Comparison of ENCODE assay signal across 20 mouse cellular contexts in genomic region chr7:132333078-132333477, GRCm38 (mm10). TPM values are rescaled to one million over a fixed set of nuclear protein-coding genes. Genes with fewer than 3 reads are reported as not detected.
A peak's percentile ranks its signal among the peaks of the same experiment; 100 is the strongest.
DNase-seq lines count a peak whose midpoint lies in the region; ATAC-seq and TF ChIP-seq lines count a peak whose summit lies in the region.
"Had no signal": no experiment of that assay in that cellular context is flagged by ENCODE, and none has a peak within 500 bp of the region (broad histone marks: within the 10 kb centered on the region; RNA-seq: fewer than 3 reads in every experiment).

No protein-coding gene starts in this region.

- H3K4me1 ChIP-seq in hindbrain, embryonic 10.5 days (replicated peaks), result peaks cover 53% of the 10 kb centered on the region
- peaks cover 8% of the 10 kb centered on the region for H3K4me1 ChIP-seq in hindbrain, embryonic 11.5 days (replicated peaks; ENCODE audit: control insufficient read depth, insufficient read depth, low read length)
- H3K4me1 ChIP-seq in bone marrow, adult 2 months (ENCODE audit: control insufficient read depth, insufficient read depth, low read length), result peaks cover 7% of the 10 kb centered on the region
- peaks cover 41% of the 10 kb centered on the region for H3K4me1 ChIP-seq in limb, embryonic 10.5 days
- peaks cover 9% of the 10 kb centered on the region for H3K4me1 ChIP-seq in intestine, embryonic 15.5 days (replicated peaks)

- ATAC-seq in hindbrain, embryonic 11.5 days (ENCODE audit: low FRiP score), result no peak
- no peak for ATAC-seq in intestine, embryonic 15.5 days
- ATAC-seq: activated CD4-positive, CD25-positive, alpha-beta regulatory T cell, adult 4 months; forebrain, embryonic 15.5 days; intestine, postnatal 0 days; Patski had no signal

- H3K9me3 ChIP-seq in hindbrain, embryonic 10.5 days, result no peaks in the 10 kb centered on the region
- H3K9me3 ChIP-seq in hindbrain, embryonic 11.5 days (ENCODE audit: control insufficient read depth, low read length), result no peaks in the 10 kb centered on the region
- H3K9me3 ChIP-seq in limb, embryonic 10.5 days (replicated peaks), result no peaks in the 10 kb centered on the region
- H3K9me3 ChIP-seq in intestine, embryonic 15.5 days, result no peaks in the 10 kb centered on the region
- H3K9me3 ChIP-seq: embryonic facial prominence, embryonic 12.5 days; forebrain, embryonic 15.5 days; heart, embryonic 10.5 days; hindbrain, embryonic 15.5 days had no signal

- no peak overlapping the region for H3K9ac ChIP-seq in hindbrain, embryonic 11.5 days (ENCODE audit: low read depth, low read length)
- H3K9ac ChIP-seq in intestine, embryonic 15.5 days, result no peak overlapping the region
- H3K9ac ChIP-seq: embryonic facial prominence, embryonic 12.5 days; forebrain, embryonic 15.5 days; hindbrain, embryonic 15.5 days had no signal

- no peak for TF ChIP-seq POLR2A in bone marrow, adult 2 months (IDR thresholded peaks at IDR 0.05; ENCODE audit: borderline replicate concordance, control insufficient read depth, low read depth, low read length)

- DNase-seq in hindbrain, embryonic 10.5 days (ENCODE audit: low spot score), result no peak
- no peak for DNase-seq in hindbrain, embryonic 11.5 days (ENCODE audit: low spot score)
- DNase-seq in limb, embryonic 10.5 days (ENCODE audit: low spot score), result no peak
- DNase-seq in frontal cortex, postnatal 25 days (ENCODE audit: low spot score in 2 of 2), result no peak
- DNase-seq in heart, adult 9 months (ENCODE audit: low spot score in 2 of 2), result no peak
- DNase-seq: adrenal gland, postnatal 14 days; cerebellum, adult 2 months; cerebellum, postnatal 10 days; embryo, embryonic 11 days; gastrocnemius, postnatal 10 days; heart, postnatal 10 days had no signal

- H3K27me3 ChIP-seq in hindbrain, embryonic 10.5 days (ENCODE audit: insufficient read depth, poor library complexity, severe bottlenecking), result peaks cover 1% of the 10 kb centered on the region; the same call in 1 of the 2 replicates
- H3K27me3 ChIP-seq in hindbrain, embryonic 11.5 days (ENCODE audit: control insufficient read depth, insufficient read depth, low read length), result no peaks in the 10 kb centered on the region
- 0 out of 2 replicates have a peak, but pooled peaks cover 9% of the 10 kb centered on the region for H3K27me3 ChIP-seq in limb, embryonic 10.5 days (ENCODE audit: low read depth, poor library complexity, severe bottlenecking)
- no peaks in the 10 kb centered on the region for H3K27me3 ChIP-seq in intestine, embryonic 15.5 days (replicated peaks)
- H3K27me3 ChIP-seq: embryonic facial prominence, embryonic 12.5 days; hindbrain, embryonic 15.5 days; Patski had no signal

- 77% methylated on average over 1 of the region's 1 CpGs for WGBS in hindbrain, embryonic 10.5 days
- 81% methylated on average over 1 of the region's 1 CpGs for WGBS in hindbrain, embryonic 11.5 days
- whole genome bisulfite sequencing in bone marrow, adult 2 months, result 14% methylated on average over 1 of the region's 1 CpGs
- 77% methylated on average over 1 of the region's 1 CpGs for WGBS in limb, embryonic 10.5 days
- 93% methylated on average over 1 of the region's 1 CpGs for WGBS in intestine, embryonic 15.5 days

- no peaks in the 10 kb centered on the region for H3K36me3 ChIP-seq in hindbrain, embryonic 10.5 days
- no peaks in the 10 kb centered on the region for H3K36me3 ChIP-seq in hindbrain, embryonic 11.5 days (ENCODE audit: control insufficient read depth, insufficient read depth, low read length)
- no peaks in the 10 kb centered on the region for H3K36me3 ChIP-seq in limb, embryonic 10.5 days
- H3K36me3 ChIP-seq in intestine, embryonic 15.5 days, result no peaks in the 10 kb centered on the region
- H3K36me3 ChIP-seq: embryonic facial prominence, embryonic 12.5 days; forebrain, embryonic 15.5 days; heart, embryonic 10.5 days; hindbrain, embryonic 15.5 days had no signal

- peak overlapping the region; percentile 30 for H3K27ac ChIP-seq in hindbrain, embryonic 10.5 days
- H3K27ac ChIP-seq in hindbrain, embryonic 11.5 days (ENCODE audit: low read depth, low read length), result no peak overlapping the region
- H3K27ac ChIP-seq in bone marrow, adult 2 months (ENCODE audit: control insufficient read depth, insufficient read depth, low read depth, low read length, poor library complexity), result peak overlapping the region; percentile 26; the same call in 1 of the 2 replicates
- peak overlapping the region; percentile 84 for H3K27ac ChIP-seq in limb, embryonic 10.5 days
- no peak overlapping the region for H3K27ac ChIP-seq in intestine, embryonic 15.5 days
- H3K27ac ChIP-seq: embryonic facial prominence, embryonic 12.5 days; forebrain, embryonic 15.5 days; heart, embryonic 10.5 days; hindbrain, embryonic 15.5 days had no signal

- H3K4me2 ChIP-seq in hindbrain, embryonic 11.5 days (replicated peaks; ENCODE audit: low read depth, low read length), result no peak overlapping the region
- H3K4me2 ChIP-seq in intestine, embryonic 15.5 days (replicated peaks), result no peak overlapping the region
- H3K4me2 ChIP-seq: embryonic facial prominence, embryonic 12.5 days; forebrain, embryonic 15.5 days; hindbrain, embryonic 15.5 days had no signal

- no peak for TF ChIP-seq CTCF in bone marrow, adult 2 months (IDR thresholded peaks at IDR 0.05; ENCODE audit: control insufficient read depth, insufficient read depth, low read length)

- H3K4me3 ChIP-seq in hindbrain, embryonic 10.5 days, result no peak overlapping the region
- no peak overlapping the region for H3K4me3 ChIP-seq in hindbrain, embryonic 11.5 days (ENCODE audit: low read depth, low read length)
- no peak overlapping the region for H3K4me3 ChIP-seq in bone marrow, adult 2 months (replicated peaks; ENCODE audit: control insufficient read depth, low read depth, low read length)
- no peak overlapping the region for H3K4me3 ChIP-seq in limb, embryonic 10.5 days
- no peak overlapping the region for H3K4me3 ChIP-seq in intestine, embryonic 15.5 days (replicated peaks)
- H3K4me3 ChIP-seq: embryonic facial prominence, embryonic 12.5 days; forebrain, embryonic 15.5 days; heart, embryonic 10.5 days; hindbrain, embryonic 15.5 days had no signal

RNA-seq across cellular contexts. Expression of gene Chst15, which starts 16.1 kb away (rescaled TPM):
- polyA plus RNA-seq in hindbrain, embryonic 10.5 days (2016; fragmentation: Nextera tagmentation; extraction: Ambion mirVana), result 22.0 and 25.9 TPM in 2 replicates
- polyA plus RNA-seq in hindbrain, embryonic 11.5 days (2014; fragmentation: Nextera tagmentation; extraction: Ambion mirVana), result 25.5 and 28.3 TPM in 2 replicates
- polyA plus RNA-seq in bone marrow, adult 2 months (2011; ENCODE audit: insufficient read depth, insufficient read length, low replicate concordance, missing spikeins), result 14.3 and 34.6 TPM in 2 replicates
- 9.2 and 9.6 TPM in 2 replicates for polyA plus RNA-seq in limb, embryonic 10.5 days (2016; fragmentation: Nextera tagmentation; extraction: Ambion mirVana)
- polyA plus RNA-seq in intestine, embryonic 15.5 days (2015; fragmentation: Nextera tagmentation; extraction: Ambion mirVana), result 23.0 and 23.1 TPM in 2 replicates

Comparison
In these comparisons a context has a peak if more than half of its experiments do, and no peak if none do; other contexts are left out.
1. H3K27ac ChIP-seq: peak in hindbrain, embryonic 10.5 days (single experiment), bone marrow, adult 2 months (single experiment) and limb, embryonic 10.5 days (single experiment); none in hindbrain, embryonic 11.5 days (single experiment) and intestine, embryonic 15.5 days (single experiment).